Mouse (Mus musculus): Measurements from ENCODE around the gene Hsf5.

Hsf5 gene

DNA sequence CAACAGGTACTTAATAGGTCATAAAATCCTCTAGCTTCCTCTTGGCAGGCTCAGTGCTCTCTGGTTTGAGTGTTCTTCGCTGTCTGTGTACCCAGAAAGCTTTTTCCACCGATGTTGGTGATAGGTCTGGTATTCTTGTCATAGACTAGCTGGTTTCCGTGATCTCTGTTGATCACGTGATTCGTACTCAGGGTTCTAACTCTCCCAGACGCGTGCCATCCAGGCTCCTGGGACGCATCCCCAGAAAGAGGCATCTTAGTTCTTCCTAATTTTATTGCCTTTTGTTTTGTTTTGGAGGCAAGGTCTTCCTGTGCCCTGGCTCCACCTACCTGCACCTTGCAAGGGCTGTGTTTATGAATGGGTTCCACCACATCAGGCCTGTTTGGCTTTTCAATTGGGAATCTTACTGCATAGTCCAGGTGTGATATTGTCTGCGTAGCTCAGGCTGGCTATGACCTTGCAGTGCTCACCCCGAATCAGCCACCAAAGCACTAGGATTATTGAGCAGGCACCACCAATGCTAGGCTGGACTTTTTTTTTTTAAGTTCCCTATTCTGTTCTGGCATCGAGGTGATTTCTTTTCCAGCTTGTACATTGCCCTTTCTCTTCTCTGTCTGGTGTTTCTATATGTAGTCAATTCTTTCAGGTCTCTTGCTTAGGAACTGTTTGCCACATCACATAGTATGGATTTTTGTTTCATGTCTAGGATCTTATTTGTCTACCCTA is 71.7 kb downstream of the Hsf5 start:
- no peak for DNase-seq

DNA sequence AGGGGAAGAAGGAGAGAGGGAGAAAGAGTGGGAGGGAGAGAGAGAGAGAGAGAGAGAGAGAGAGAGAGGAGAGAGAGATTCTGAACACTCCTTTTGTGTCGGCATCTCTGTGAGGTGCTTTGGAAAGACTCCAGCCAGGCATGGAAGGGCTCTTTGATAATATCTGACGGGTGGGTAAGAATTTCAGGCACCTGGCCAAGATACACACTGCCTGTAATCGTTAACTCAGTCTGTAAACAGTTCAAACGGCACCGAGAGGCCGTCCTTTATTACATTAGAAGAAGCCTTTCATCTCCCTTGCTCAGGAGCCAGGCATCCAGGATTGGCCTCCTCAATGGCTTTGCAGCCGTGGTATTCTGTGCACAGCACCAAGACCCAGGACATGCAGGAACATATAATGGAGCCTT is 72.4 kb downstream of the Hsf5 start:
- no peak for DNase-seq

DNA sequence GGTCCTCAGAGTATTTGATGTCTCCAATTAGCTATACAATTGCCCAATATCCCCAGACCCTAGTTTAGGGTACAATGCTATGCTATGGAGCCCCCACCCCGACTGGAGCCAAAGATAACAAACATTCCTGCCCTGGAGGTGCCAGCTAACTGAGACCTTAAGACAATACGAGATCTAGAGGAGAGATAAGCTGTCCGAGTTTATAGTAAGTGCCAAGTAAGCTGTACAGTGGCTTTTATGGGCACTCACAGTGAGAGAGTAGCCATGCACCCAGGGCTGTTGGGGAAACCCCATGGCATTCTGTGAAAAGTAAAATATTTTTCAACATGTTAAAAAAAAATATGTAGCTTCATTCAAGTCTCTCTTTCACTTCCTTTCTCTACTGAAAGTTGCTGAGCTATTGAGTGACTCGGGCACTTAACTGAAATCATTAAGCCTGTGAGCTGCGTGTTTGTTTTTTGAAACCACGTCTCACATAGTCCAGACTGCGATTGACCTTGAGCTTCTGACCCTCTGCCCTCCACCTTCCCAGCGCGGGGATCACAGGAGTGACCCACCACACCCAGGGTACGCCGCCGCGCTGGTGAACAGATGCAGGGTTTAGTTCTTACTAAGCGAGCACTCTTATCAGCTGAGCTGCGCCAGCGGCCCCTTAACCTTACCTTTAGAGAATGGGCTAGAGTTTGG is 73.2 kb downstream of the Hsf5 start:
- DNase-seq = no peak

DNA sequence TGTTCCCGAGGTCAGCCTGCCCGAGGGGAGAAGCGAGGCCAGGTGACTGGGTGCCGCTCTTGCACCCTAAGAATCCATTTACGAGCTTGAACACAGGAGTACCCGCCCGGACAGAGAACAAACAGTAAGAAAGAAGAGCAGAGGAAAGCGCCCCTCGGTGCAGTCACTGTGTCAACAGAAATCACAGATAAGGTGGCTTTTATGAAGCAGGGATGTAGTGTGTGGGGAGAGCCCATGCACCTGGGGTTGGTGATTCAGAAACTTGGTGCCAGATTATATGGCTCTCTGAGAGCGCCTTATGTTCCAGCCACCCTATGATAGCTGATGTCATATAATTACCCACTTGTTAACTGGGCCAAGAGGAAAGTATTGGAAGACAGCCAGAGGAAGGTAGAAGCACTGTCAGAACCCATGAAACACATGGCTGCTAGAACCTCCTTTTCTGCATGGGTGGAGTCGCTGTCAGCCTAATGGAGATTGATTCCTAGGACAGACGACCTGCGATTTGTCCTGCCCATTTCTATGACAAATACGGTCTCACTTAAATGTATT is 80.2 kb downstream of the Hsf5 start:
- no peak for DNase-seq

DNA sequence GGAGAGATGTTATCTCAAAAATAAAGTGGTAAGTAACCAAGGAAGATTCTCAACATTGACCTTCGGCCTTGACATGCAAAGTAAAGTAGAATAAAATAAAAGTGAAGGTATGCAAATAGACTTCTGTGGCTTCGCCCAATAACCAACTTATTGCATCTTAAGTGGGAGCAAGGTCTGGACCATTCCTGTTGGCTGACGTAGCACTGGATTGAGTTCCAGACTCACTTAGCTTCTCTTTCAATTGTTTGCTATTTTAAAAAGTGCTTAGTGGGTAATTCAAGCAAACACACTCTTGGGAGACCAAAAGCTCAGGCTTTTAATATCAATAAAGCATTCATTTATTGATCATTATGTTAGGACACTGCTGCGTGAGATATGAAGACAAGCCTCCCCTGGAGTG is 81.2 kb downstream of the Hsf5 start:
- DNase-seq = no peak

DNA sequence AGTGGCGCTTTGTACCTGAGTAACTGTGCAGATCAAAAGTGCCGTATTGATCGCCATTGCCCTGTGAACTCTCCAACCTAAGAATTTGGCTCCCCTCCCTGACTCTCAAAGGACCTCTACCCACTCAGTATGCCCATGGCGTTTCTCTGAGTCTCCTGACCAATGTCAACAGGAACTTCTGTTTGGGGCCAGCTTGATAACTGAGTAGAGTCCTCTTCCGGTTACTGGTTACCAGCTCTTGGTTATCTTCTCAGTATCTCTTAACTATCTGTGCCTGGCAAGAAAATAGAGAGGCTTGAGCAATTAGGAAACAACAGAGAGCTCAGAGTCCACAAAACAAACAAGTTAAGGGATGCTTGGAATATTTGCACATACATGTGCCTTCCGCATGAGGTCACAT is 84.1 kb downstream of the Hsf5 start:
- DNase-seq = no peak

DNA sequence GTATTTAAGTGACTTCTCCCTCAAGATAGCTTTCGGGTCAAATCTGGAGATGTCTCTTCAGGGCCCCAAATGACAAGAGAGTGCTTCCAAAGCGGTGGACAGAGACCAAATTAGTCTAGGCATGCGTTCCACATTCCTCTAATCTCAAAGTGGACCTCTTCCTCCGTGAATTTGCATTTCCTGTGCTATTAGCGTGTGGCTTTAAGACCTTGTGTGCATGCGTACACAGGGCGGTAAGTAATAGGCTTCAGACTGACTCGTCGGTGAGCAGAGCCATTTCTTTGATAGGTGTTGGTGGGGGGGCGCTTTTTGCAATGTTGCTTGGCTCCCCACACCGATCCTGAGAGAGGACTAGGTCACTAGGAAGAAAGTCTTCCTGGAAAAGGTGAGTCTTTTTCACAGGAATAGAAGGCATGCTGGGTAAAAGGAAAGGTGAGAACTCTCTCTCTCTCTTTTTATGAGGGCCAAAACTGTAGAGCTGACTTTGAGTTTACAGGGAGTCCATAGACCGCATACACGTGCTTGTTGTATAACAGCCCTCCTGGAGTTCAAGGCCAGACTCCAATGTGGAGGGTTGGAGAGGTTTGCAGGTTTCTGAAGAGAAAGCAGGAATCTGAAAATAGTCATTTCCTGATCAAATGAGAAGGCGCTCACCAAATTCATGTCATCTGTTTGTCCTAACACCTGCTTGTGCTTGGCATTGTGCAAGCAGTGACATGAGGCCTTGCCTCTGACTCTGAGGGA is 85.1 kb downstream of the Hsf5 start:
- DNase-seq = no peak

DNA sequence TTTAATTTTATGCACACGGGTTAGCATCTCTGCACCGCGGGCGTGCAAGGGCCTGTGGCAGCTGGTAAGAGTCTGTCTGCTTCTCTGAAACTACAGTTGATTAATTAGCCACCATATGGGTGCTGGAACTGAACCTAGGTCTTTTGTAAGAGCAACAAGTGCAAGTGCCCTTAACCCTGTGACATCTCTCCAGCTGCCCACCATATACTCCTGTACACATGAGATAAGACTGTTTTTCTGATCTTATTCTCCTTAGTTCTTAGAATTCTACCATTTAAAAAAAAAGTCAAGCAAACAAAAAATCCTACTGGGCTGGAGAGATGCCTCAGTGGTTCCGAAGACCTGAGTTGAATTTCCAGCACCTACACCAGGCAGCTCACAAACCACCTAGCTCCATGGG is 86.7 kb downstream of the Hsf5 start:
- DNase-seq = no peak

DNA sequence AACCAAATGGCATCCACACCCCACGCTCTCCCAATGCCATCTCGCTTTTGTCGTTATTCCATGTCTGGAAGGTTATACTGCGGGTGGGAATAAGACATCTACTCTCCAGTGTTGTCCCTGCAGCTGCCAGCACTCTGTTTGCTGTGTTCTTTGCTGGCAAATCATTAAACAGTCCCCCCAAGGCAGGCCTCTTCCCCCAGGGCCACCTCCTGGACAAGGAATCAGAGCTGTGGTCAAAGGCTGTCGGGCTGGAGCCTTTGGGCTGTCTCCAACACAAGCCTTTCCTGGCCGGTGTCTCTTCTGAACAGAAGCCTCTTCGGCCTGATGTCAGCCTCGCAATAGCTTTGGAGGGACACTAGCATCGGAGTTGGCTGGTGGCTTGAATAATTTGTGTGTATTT is 87.3 kb downstream of the Hsf5 start:
- no peak for DNase-seq

DNA sequence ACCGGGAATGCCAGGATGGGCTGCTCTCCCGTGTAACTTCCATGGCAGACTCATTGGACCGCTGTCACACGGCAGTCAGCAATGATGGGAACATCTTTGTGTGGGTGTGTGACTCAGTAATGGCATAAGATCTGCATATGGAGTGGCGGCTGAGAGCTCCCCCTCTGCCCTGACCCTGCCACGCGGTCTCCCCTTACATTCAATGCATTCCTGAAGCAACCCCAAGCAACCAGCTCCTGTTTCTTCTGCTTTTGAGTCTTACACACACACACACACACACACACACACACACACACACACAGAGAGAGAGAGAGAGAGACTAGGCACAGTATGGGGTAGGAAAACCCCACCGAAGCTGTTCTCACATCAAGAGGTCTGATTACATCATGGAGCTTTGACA is 90.6 kb downstream of the Hsf5 start:
- DNase-seq = no peak

DNA sequence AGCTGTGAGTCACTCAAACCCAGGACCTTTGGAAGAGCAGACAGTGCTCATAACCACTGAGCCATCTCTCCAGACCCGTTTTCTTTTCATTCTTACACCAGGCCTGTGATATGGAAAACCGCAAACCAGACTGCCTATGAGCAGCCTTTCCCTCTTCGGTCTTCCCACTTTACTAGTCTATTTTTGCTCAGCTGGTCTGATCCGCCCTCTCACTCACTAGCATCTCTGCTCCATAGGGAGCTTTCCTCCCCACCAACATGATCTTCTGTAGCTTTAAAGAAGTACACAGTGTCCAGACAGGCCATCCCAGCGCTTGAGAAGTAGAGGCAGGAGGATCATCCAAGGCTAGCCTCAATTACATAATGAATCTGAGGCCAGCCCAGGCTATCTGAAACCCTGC is 92.0 kb downstream of the Hsf5 start:
- DNase-seq = no peak

Measured in right cerebral cortex, postnatal 25 days (tissue).